Mouse (Mus musculus) spleen, adult 2 months (tissue): ENCODE data around the gene Rab31. TPM values are rescaled to one million over a fixed set of nuclear protein-coding genes. Genes with fewer than 3 reads are reported as not detected.

Experiments
- DNase-seq, 2 experiments: peaks; one replicate each; pipeline versions ENCODE4 v3.0.0 to v3.0.0-alpha.2; 2012 to 2021; ENCODE audit warnings: low spot score in 2 of 2, low read depth in 1 of 2
- H3K27ac ChIP-seq: fragments of 200-500 bp; 2 replicates; pipeline ENCODE4 v1.5.1; 2012; ENCODE audit warnings: low read length, inconsistent platforms; ENCODE audit not compliant: insufficient read depth
- H3K27me3 ChIP-seq: fragments of 200-500 bp; 2 replicates; pipeline ENCODE4 v1.6.1; 2012; ENCODE audit warnings: mild to moderate bottlenecking, moderate library complexity, low read length, inconsistent platforms; ENCODE audit not compliant: control insufficient read depth, insufficient read depth
- H3K36me3 ChIP-seq: fragments of 200-500 bp; 2 replicates; pipeline ENCODE4 v1.6.1; 2012; ENCODE audit warnings: mild to moderate bottlenecking, low read length, inconsistent platforms; ENCODE audit not compliant: control insufficient read depth, insufficient read depth
- H3K4me1 ChIP-seq: fragments of 200-500 bp; 2 replicates; pipeline ENCODE4 v1.6.1; 2011; ENCODE audit warnings: inconsistent platforms; ENCODE audit not compliant: control insufficient read depth, insufficient read depth, insufficient read length
- H3K4me3 ChIP-seq: fragments of 200-500 bp; 2 replicates; pipeline ENCODE4 v1.5.1; 2011; ENCODE audit warnings: mild to moderate bottlenecking, inconsistent platforms; ENCODE audit not compliant: insufficient read depth, insufficient read length; ENCODE audit errors: extremely low read depth
- CTCF ChIP-seq: fragments of 200-500 bp; IDR thresholded peaks from 2 replicates; pipeline ENCODE4 v1.5.1; 2011; ENCODE audit warnings: mild to moderate bottlenecking, inconsistent platforms; ENCODE audit not compliant: insufficient read depth, insufficient read length, insufficient replicate concordance; ENCODE audit errors: extremely low read depth
- POLR2A ChIP-seq: fragments of 200-500 bp; IDR thresholded peaks from 2 replicates; pipeline ENCODE4 v1.6.1; 2011; ENCODE audit warnings: low read depth, low read length, inconsistent platforms
- WGBS: fragments of 180-500 bp; shearing (Covaris S2); methylation state at CpG from one replicate; pipeline ENCODE4 v1.1.7; 2018; 5-methylcytosine and 5-hydroxymethylcytosine counted together
- polyA plus RNA-seq: library from polyadenylated mRNA; depleted of rRNA; stranded (reverse); fragments of >200 nt; gene quantifications from 2 replicates; pipeline ENCODE4 v1.2.3, GENCODE M21; 2012

Gene Rab31
- polyA plus RNA-seq, 1 experiment, result 12.3 TPM

GRCm38 (mm10) chr17:65741565-65741964, 31.0 kb downstream of the Rab31 start:
- DNase-seq, result no peak
- Histone ChIP-seq H3K27ac (no peak overlapping the region), H3K36me3 (no peaks in the 10 kb centered on the region), H3K27me3 (no peaks in the 10 kb centered on the region), H3K4me1 (no peaks in the 10 kb centered on the region), H3K4me3 (no peak overlapping the region)
- 86% methylated on average over 4 of the region's 4 CpGs for WGBS
- TF ChIP-seq CTCF, result no peak
- TF ChIP-seq POLR2A, result no peak

- 85% methylated on average over 15 of the region's 15 CpGs for WGBS
- no peak overlapping the region for H3K4me3 ChIP-seq
- no peak for DNase-seq
- no peak for TF ChIP-seq CTCF
- TF ChIP-seq POLR2A, result no peak
- H3K4me1 ChIP-seq, result no peaks in the 10 kb centered on the region
- no peaks in the 10 kb centered on the region for H3K36me3 ChIP-seq
- H3K27ac ChIP-seq, result no peak overlapping the region
- H3K27me3 ChIP-seq, result no peaks in the 10 kb centered on the region
Observed at GRCm38 (mm10) chr17:65739874-65740725, 32.5 kb downstream of the Rab31 start.

- Histone ChIP-seq H3K4me3 (no peak overlapping the region), H3K36me3 (no peaks in the 10 kb centered on the region), H3K27me3 (no peaks in the 10 kb centered on the region), H3K4me1 (no peaks in the 10 kb centered on the region), H3K27ac (no peak overlapping the region)
- no peak for TF ChIP-seq CTCF
- TF ChIP-seq POLR2A, result no peak
- WGBS, result 81% methylated on average over 6 of the region's 6 CpGs
- no peak for DNase-seq
Observed at GRCm38 (mm10) chr17:65737622-65738021, 34.9 kb downstream of the Rab31 start.

GRCm38 (mm10) chr17:65737175-65737574, 35.4 kb downstream of the Rab31 start:
- H3K27me3 ChIP-seq, result no peaks in the 10 kb centered on the region
- H3K4me3 ChIP-seq, result no peak overlapping the region
- no peak for DNase-seq
- H3K4me1 ChIP-seq, result no peaks in the 10 kb centered on the region
- no peak overlapping the region for H3K27ac ChIP-seq
- 28% methylated on average over 5 of the region's 5 CpGs for WGBS
- TF ChIP-seq POLR2A, result no peak
- no peak for TF ChIP-seq CTCF
- H3K36me3 ChIP-seq, result no peaks in the 10 kb centered on the region

- Histone ChIP-seq H3K36me3 (no peaks in the 10 kb centered on the region), H3K27ac (no peak overlapping the region), H3K4me1 (no peaks in the 10 kb centered on the region; the same call in 1 of the 2 replicates), H3K27me3 (no peaks in the 10 kb centered on the region), H3K4me3 (no peak overlapping the region)
- 84% methylated on average over 2 of the region's 2 CpGs for whole genome bisulfite sequencing
- no peak for DNase-seq
- TF ChIP-seq POLR2A (no peak), CTCF (no peak)
Observed at GRCm38 (mm10) chr17:65735088-65735487, 37.5 kb downstream of the Rab31 start.

- TF ChIP-seq POLR2A, result no peak
- no peak for TF ChIP-seq CTCF
- 61% methylated on average over 4 of the region's 4 CpGs for WGBS
- Histone ChIP-seq H3K36me3 (no peaks in the 10 kb centered on the region), H3K27me3 (no peaks in the 10 kb centered on the region), H3K27ac (no peak overlapping the region), H3K4me3 (no peak overlapping the region), H3K4me1 (no peaks in the 10 kb centered on the region; the same call in 1 of the 2 replicates)
- DNase-seq, result no peak
Observed at GRCm38 (mm10) chr17:65732666-65733065, 39.9 kb downstream of the Rab31 start.

GRCm38 (mm10) chr17:65731710-65732109, 40.8 kb downstream of the Rab31 start:
- no peak overlapping the region for H3K4me3 ChIP-seq
- no peak for TF ChIP-seq POLR2A
- TF ChIP-seq CTCF, result no peak
- H3K27me3 ChIP-seq, result no peaks in the 10 kb centered on the region
- no peaks in the 10 kb centered on the region; the same call in 1 of the 2 replicates for H3K4me1 ChIP-seq
- H3K27ac ChIP-seq, result no peak overlapping the region
- 95% methylated on average over 9 of the region's 9 CpGs for WGBS
- no peaks in the 10 kb centered on the region for H3K36me3 ChIP-seq
- DNase-seq, result no peak
